Mouse (Mus musculus) kidney, adult 2 months (tissue): ENCODE measurements around the gene Ncoa3. TPM values are rescaled to one million over a fixed set of nuclear protein-coding genes. Genes with fewer than 3 reads are reported as not detected.
A peak's percentile ranks its signal among the peaks of the same experiment; 100 is the strongest.

Source experiments
- DNase-seq: peaks from one replicate; pipeline ENCODE4 v3.0.0; 2021
- H3K27ac ChIP-seq: fragments of 200-500 bp; 2 replicates; pipeline ENCODE4 v1.5.1; 2012; ENCODE audit warnings: low read depth, low read length, control low read depth, inconsistent platforms; ENCODE audit not compliant: insufficient read depth
- H3K27me3 ChIP-seq: fragments of 200-500 bp; replicated peaks from 2 replicates; pipeline ENCODE4 v1.6.1; 2012; ENCODE audit warnings: mild to moderate bottlenecking, moderate library complexity, low read length, inconsistent platforms; ENCODE audit not compliant: control insufficient read depth, insufficient read depth
- H3K36me3 ChIP-seq: fragments of 200-500 bp; 2 replicates; pipeline ENCODE4 v1.6.1; 2012; ENCODE audit warnings: mild to moderate bottlenecking, moderate library complexity, low read length, inconsistent platforms; ENCODE audit not compliant: control insufficient read depth, insufficient read depth
- H3K4me1 ChIP-seq: fragments of 200-500 bp; 2 replicates; pipeline ENCODE4 v1.6.1; 2011; ENCODE audit warnings: low read length; ENCODE audit not compliant: control insufficient read depth, insufficient read depth
- H3K4me3 ChIP-seq: fragments of 200-500 bp; 2 replicates; pipeline ENCODE4 v1.5.1; 2011; ENCODE audit warnings: mild to moderate bottlenecking, low read depth, low read length, control low read depth; ENCODE audit not compliant: insufficient read depth
- CTCF ChIP-seq: fragments of 200-500 bp; conservative IDR thresholded peaks from 2 replicates; pipeline ENCODE4 v1.5.1; 2011; ENCODE audit warnings: low read depth, mild to moderate bottlenecking, control low read depth, low read length, moderate library complexity, mixed read lengths; ENCODE audit not compliant: insufficient read depth, insufficient read length
- POLR2A ChIP-seq: fragments of 200-500 bp; IDR thresholded peaks from one replicate; pipeline ENCODE4 v1.6.1; 2011; ENCODE audit warnings: low read depth, low read length, control low read depth
- WGBS: fragments of 180-500 bp; shearing (Covaris S2); methylation state at CpG from one replicate; pipeline ENCODE4 v1.1.7; 2018; 5-methylcytosine and 5-hydroxymethylcytosine counted together
- polyA plus RNA-seq: library from polyadenylated mRNA; depleted of rRNA; stranded (reverse); fragments of >200 nt; gene quantifications from 2 replicates; pipeline ENCODE4 v1.2.3, GENCODE M21; 2012

The Ncoa3 gene
- polyA plus RNA-seq, 1 experiment, result 36.3 TPM

DNA sequence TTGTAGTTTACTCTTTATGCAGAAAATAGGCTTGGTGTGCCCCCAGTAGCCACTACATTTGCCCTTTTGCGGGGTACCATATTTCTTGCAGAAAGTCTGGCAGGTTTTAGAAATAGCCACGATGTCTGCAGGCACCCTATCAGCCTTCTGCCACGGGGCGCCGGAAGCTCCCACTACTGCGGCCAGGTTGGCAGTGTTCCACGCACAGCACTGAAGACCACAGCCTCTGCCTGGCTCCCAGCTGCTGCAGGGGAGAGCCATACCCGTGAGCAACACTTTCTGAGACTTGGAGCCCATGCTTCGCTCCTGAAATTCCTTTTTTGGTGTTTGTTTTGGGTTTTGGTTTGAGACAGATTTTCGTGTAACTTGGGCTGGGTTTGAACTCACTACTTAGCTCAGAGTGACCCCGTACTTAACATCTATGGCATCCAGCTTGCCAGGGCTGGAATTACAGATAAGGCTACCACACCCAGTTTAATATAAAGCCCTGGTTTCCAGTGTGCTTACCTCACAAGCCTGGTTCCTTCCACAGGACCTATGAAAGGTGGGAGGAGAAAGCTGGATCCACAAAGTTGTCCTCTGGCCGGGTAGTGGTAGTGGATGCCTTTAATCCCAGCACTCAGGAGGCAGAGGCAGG is 40.9 kb upstream of the Ncoa3 start:
- no peak for DNase-seq
- no peaks in the 10 kb centered on the region for H3K27me3 ChIP-seq
- H3K4me3 ChIP-seq, result no peak overlapping the region
- WGBS, result 67% methylated on average over 12 of the region's 12 CpGs
- H3K4me1 ChIP-seq, result peaks cover 4% of the 10 kb centered on the region; the same call in 1 of the 2 replicates
- TF ChIP-seq CTCF, result no peak
- no peak for TF ChIP-seq POLR2A
- no peaks in the 10 kb centered on the region for H3K36me3 ChIP-seq
- no peak overlapping the region for H3K27ac ChIP-seq

GRCm38 (mm10) chr2:165954872-165955271 is 37.6 kb upstream of the Ncoa3 start:
- Histone ChIP-seq H3K36me3 (no peaks in the 10 kb centered on the region), H3K4me3 (no peak overlapping the region), H3K27me3 (no peaks in the 10 kb centered on the region), H3K27ac (peak overlapping the region; percentile 64), H3K4me1 (peaks cover 7% of the 10 kb centered on the region)
- TF ChIP-seq POLR2A (no peak), CTCF (no peak)
- 43% methylated on average over 20 of the region's 20 CpGs for WGBS
- peak; percentile 86 for DNase-seq

DNA sequence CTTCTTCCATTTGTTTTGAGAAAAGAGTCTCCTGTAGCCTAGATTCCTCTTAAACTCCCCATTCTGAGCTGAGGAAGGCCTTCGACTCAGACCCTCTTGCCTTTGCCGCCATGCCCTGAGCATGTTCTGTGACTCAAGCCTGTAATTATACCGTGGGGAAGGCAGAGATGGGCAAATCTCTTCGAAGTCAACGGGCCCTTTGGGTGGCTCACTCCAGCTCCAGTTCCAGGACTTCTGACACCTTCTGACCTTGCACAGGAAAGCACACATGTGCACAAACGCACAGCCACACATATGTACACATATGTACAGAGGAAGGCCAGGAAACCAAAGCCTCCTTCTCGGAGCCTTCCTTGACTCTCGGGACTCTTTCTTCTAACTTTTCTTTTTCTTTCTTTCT is 37.0 kb upstream of the Ncoa3 start:
- Histone ChIP-seq H3K27ac (peak overlapping the region; percentile 64), H3K27me3 (no peaks in the 10 kb centered on the region), H3K4me1 (peaks cover 7% of the 10 kb centered on the region), H3K36me3 (no peaks in the 10 kb centered on the region), H3K4me3 (no peak overlapping the region)
- no peak for TF ChIP-seq POLR2A
- TF ChIP-seq CTCF, result no peak
- DNase-seq, result no peak
- WGBS, result 74% methylated on average over 8 of the region's 8 CpGs

- Histone ChIP-seq H3K27ac (no peak overlapping the region), H3K27me3 (no peaks in the 10 kb centered on the region), H3K4me3 (no peak overlapping the region), H3K36me3 (no peaks in the 10 kb centered on the region), H3K4me1 (peaks cover 7% of the 10 kb centered on the region)
- TF ChIP-seq CTCF (no peak), POLR2A (no peak)
- 65% methylated on average over 7 of the region's 7 CpGs for WGBS
- no peak for DNase-seq
These were observed 36.2 kb upstream of the Ncoa3 start for GRCm38 (mm10) chr2:165956096-165956740.

DNA sequence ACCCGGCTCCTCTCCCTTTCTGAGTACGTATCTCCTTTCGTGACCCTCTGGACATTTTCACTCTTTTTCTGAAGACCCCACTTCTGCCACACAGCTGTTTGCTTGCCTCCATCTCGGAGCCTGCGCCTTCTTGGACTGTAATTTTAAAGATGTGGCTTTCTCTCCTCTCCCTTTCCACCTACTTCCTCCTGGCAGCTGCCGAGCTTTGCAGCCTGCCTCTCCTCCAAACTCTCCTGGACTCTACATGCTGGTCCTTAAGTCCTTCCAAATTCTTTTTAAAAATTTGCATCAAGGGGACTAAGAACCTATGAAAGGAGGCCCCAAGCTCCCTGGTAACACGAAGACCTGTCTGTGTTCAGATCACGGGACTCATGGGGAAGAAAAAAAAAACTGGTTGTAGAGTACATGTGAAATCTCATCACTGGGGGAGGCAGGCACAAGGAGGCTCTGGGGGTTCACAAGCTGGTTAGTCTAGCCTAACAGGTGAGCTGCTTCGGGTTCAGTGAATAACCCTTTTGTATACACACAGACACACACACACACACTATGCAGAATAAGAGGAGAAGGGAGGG is 35.1 kb upstream of the Ncoa3 start:
- TF ChIP-seq CTCF (no peak), POLR2A (no peak)
- no peak for DNase-seq
- no peaks in the 10 kb centered on the region for H3K36me3 ChIP-seq
- H3K27me3 ChIP-seq, result no peaks in the 10 kb centered on the region
- H3K4me1 ChIP-seq, result peaks cover 7% of the 10 kb centered on the region
- H3K4me3 ChIP-seq, result no peak overlapping the region
- H3K27ac ChIP-seq, result no peak overlapping the region
- WGBS, result 77% methylated on average over 9 of the region's 9 CpGs

- Histone ChIP-seq H3K4me1 (peaks cover 7% of the 10 kb centered on the region), H3K36me3 (no peaks in the 10 kb centered on the region), H3K4me3 (no peak overlapping the region), H3K27me3 (no peaks in the 10 kb centered on the region), H3K27ac (no peak overlapping the region)
- peak; percentile 64 for DNase-seq
- TF ChIP-seq POLR2A (no peak), CTCF (no peak)
- WGBS, result 64% methylated on average over 6 of the region's 6 CpGs
These were observed 33.9 kb upstream of the Ncoa3 start for GRCm38 (mm10) chr2:165958556-165958955.

DNA sequence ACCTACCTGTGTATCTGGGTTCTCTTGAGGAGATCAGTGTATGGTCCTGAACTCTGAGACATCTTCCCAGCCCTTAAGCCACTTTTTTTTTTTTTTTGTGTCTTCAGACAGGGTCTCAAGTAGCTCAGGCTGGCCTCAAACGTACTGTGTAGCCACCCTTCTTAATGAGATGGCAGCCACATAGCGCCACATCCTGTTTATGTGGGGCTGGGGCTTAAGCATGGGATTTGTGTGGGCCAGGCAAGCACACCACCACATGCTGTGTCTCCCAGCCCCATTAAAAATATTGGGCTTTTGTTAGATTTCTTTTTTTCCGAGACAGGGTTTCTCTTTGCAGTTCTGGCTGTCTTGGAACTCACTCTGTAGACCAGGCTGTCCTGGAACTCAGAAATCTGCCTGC is 31.7 kb upstream of the Ncoa3 start:
- TF ChIP-seq CTCF (no peak), POLR2A (no peak)
- Histone ChIP-seq H3K4me1 (peaks cover 12% of the 10 kb centered on the region; the same call in 1 of the 2 replicates), H3K4me3 (no peak overlapping the region), H3K36me3 (no peaks in the 10 kb centered on the region), H3K27ac (no peak overlapping the region), H3K27me3 (no peaks in the 10 kb centered on the region)
- DNase-seq, result no peak
- WGBS, result 78% methylated on average over 3 of the region's 3 CpGs
